Mouse (Mus musculus): ENCODE results near the gene Slc12a8. TPM values are rescaled to one million over a fixed set of nuclear protein-coding genes. Genes with fewer than 3 reads are reported as not detected.

Gene Slc12a8
- polyA plus RNA-seq, 1 experiment from 2014 or later = 0.32 TPM

GRCm38 (mm10) chr16:33545530-33545929 is 28.4 kb downstream of the Slc12a8 start:
- 78% methylated on average over 4 of the region's 4 CpGs for WGBS

GRCm38 (mm10) chr16:33553689-33554342 is 36.7 kb downstream of the Slc12a8 start:
- 71% methylated on average over 9 of the region's 9 CpGs for WGBS
- ATAC-seq (ENCODE audit: insufficient number of reproducible peaks, insufficient read depth, low FRiP score, low TSS enrichment, low read depth) = no peak
- H3K4me1 ChIP-seq = peaks cover 12% of the 10 kb centered on the region; the same call in 1 of the 2 replicates
- no peaks in the 10 kb centered on the region for H3K36me3 ChIP-seq
- H3K27me3 ChIP-seq = no peaks in the 10 kb centered on the region
- H3K27ac ChIP-seq = no peak overlapping the region
- H3K9ac ChIP-seq = no peak overlapping the region
- no peak overlapping the region for H3K4me2 ChIP-seq
- H3K9me3 ChIP-seq = no peaks in the 10 kb centered on the region
- no peak overlapping the region for H3K4me3 ChIP-seq

More at GRCm38 (mm10) chr16:33545530-33545929, 28.4 kb downstream of the Slc12a8 start:
- Histone ChIP-seq H3K27me3 (no peaks in the 10 kb centered on the region), H3K9ac (no peak overlapping the region), H3K4me1 (no peaks in the 10 kb centered on the region), H3K4me2 (no peak overlapping the region), H3K36me3 (no peaks in the 10 kb centered on the region), H3K4me3 (no peak overlapping the region), H3K27ac (no peak overlapping the region), H3K9me3 (no peaks in the 10 kb centered on the region)
- ATAC-seq (ENCODE audit: insufficient number of reproducible peaks, insufficient read depth, low FRiP score, low TSS enrichment, low read depth) = no peak

GRCm38 (mm10) chr16:33558121-33558520 is 41.0 kb downstream of the Slc12a8 start:
- Histone ChIP-seq H3K9me3 (no peaks in the 10 kb centered on the region), H3K9ac (no peak overlapping the region), H3K27me3 (no peaks in the 10 kb centered on the region), H3K27ac (no peak overlapping the region), H3K4me3 (no peak overlapping the region), H3K4me1 (peaks cover 25% of the 10 kb centered on the region; the same call in 1 of the 2 replicates), H3K4me2 (no peak overlapping the region), H3K36me3 (no peaks in the 10 kb centered on the region)
- ATAC-seq (ENCODE audit: insufficient number of reproducible peaks, insufficient read depth, low FRiP score, low TSS enrichment, low read depth) = no peak
- WGBS = 81% methylated on average over 12 of the region's 12 CpGs

GRCm38 (mm10) chr16:33560281-33560680 is 43.2 kb downstream of the Slc12a8 start:
- 7% methylated on average over 6 of the region's 6 CpGs for whole genome bisulfite sequencing

GRCm38 (mm10) chr16:33561308-33562009 is 44.3 kb downstream of the Slc12a8 start:
- H3K4me1 ChIP-seq = peaks cover 17% of the 10 kb centered on the region; the same call in 1 of the 2 replicates
- H3K4me2 ChIP-seq = no peak overlapping the region
- no peak for ATAC-seq (ENCODE audit: insufficient number of reproducible peaks, insufficient read depth, low FRiP score, low TSS enrichment, low read depth)
- H3K9me3 ChIP-seq = no peaks in the 10 kb centered on the region
- no peak overlapping the region for H3K4me3 ChIP-seq
- H3K27me3 ChIP-seq = no peaks in the 10 kb centered on the region
- H3K27ac ChIP-seq = no peak overlapping the region
- no peaks in the 10 kb centered on the region for H3K36me3 ChIP-seq
- no peak overlapping the region for H3K9ac ChIP-seq
- 86% methylated on average over 12 of the region's 12 CpGs for WGBS

More at GRCm38 (mm10) chr16:33560281-33560680, 43.2 kb downstream of the Slc12a8 start:
- no peaks in the 10 kb centered on the region for H3K27me3 ChIP-seq
- no peaks in the 10 kb centered on the region for H3K9me3 ChIP-seq
- H3K36me3 ChIP-seq = no peaks in the 10 kb centered on the region
- peak overlapping the region; percentile 16; the same call in 1 of the 2 replicates for H3K9ac ChIP-seq
- peaks cover 17% of the 10 kb centered on the region; the same call in 1 of the 2 replicates for H3K4me1 ChIP-seq
- no peak overlapping the region for H3K4me2 ChIP-seq
- no peak overlapping the region for H3K27ac ChIP-seq
- no peak overlapping the region for H3K4me3 ChIP-seq
- peak; percentile 54 for ATAC-seq (ENCODE audit: insufficient number of reproducible peaks, insufficient read depth, low FRiP score, low TSS enrichment, low read depth)

GRCm38 (mm10) chr16:33562874-33563537 is 45.9 kb downstream of the Slc12a8 start:
- H3K9me3 ChIP-seq = no peaks in the 10 kb centered on the region
- H3K4me3 ChIP-seq = no peak overlapping the region
- H3K36me3 ChIP-seq = no peaks in the 10 kb centered on the region
- no peaks in the 10 kb centered on the region for H3K27me3 ChIP-seq
- no peak overlapping the region for H3K4me2 ChIP-seq
- H3K4me1 ChIP-seq = peaks cover 17% of the 10 kb centered on the region; the same call in 1 of the 2 replicates
- ATAC-seq (ENCODE audit: insufficient number of reproducible peaks, insufficient read depth, low FRiP score, low TSS enrichment, low read depth) = no peak
- H3K9ac ChIP-seq = no peak overlapping the region
- H3K27ac ChIP-seq = peak overlapping the region; percentile 35
- 65% methylated on average over 12 of the region's 12 CpGs for WGBS

GRCm38 (mm10) chr16:33563538-33564013 is 46.4 kb downstream of the Slc12a8 start:
- Histone ChIP-seq H3K9me3 (no peaks in the 10 kb centered on the region), H3K9ac (no peak overlapping the region), H3K27ac (no peak overlapping the region), H3K4me1 (peaks cover 17% of the 10 kb centered on the region; the same call in 1 of the 2 replicates), H3K36me3 (no peaks in the 10 kb centered on the region), H3K27me3 (no peaks in the 10 kb centered on the region), H3K4me2 (no peak overlapping the region), H3K4me3 (no peak overlapping the region)
- ATAC-seq (ENCODE audit: insufficient number of reproducible peaks, insufficient read depth, low FRiP score, low TSS enrichment, low read depth) = no peak
- WGBS = 67% methylated on average over 5 of the region's 5 CpGs

GRCm38 (mm10) chr16:33566467-33566866 is 49.3 kb downstream of the Slc12a8 start:
- ATAC-seq (ENCODE audit: insufficient number of reproducible peaks, insufficient read depth, low FRiP score, low TSS enrichment, low read depth) = no peak
- H3K36me3 ChIP-seq = no peaks in the 10 kb centered on the region
- no peak overlapping the region for H3K9ac ChIP-seq
- H3K27ac ChIP-seq = no peak overlapping the region
- H3K27me3 ChIP-seq = no peaks in the 10 kb centered on the region
- 0 out of 2 replicates have a peak, but pooled peaks cover 7% of the 10 kb centered on the region for H3K4me1 ChIP-seq
- no peaks in the 10 kb centered on the region for H3K9me3 ChIP-seq
- WGBS = 89% methylated on average over 10 of the region's 10 CpGs
- H3K4me2 ChIP-seq = no peak overlapping the region
- no peak overlapping the region for H3K4me3 ChIP-seq

- Histone ChIP-seq H3K9me3 (no peaks in the 10 kb centered on the region), H3K27me3 (no peaks in the 10 kb centered on the region), H3K4me1 (0 out of 2 replicates have a peak, but pooled peaks cover 9% of the 10 kb centered on the region), H3K27ac (no peak overlapping the region), H3K9ac (no peak overlapping the region), H3K4me3 (no peak overlapping the region), H3K36me3 (no peaks in the 10 kb centered on the region), H3K4me2 (no peak overlapping the region)
- WGBS = 70% methylated on average over 4 of the region's 4 CpGs
- ATAC-seq (ENCODE audit: insufficient number of reproducible peaks, insufficient read depth, low FRiP score, low TSS enrichment, low read depth) = no peak
Measured at GRCm38 (mm10) chr16:33567736-33568135, 50.6 kb downstream of the Slc12a8 start.

- 0 out of 2 replicates have a peak, but pooled peaks cover 3% of the 10 kb centered on the region for H3K4me1 ChIP-seq
- no peak overlapping the region for H3K27ac ChIP-seq
- H3K36me3 ChIP-seq = no peaks in the 10 kb centered on the region
- ATAC-seq (ENCODE audit: insufficient number of reproducible peaks, insufficient read depth, low FRiP score, low TSS enrichment, low read depth) = no peak
- no peak overlapping the region for H3K4me3 ChIP-seq
- H3K4me2 ChIP-seq = no peak overlapping the region
- no peaks in the 10 kb centered on the region for H3K27me3 ChIP-seq
- no peaks in the 10 kb centered on the region for H3K9me3 ChIP-seq
- no peak overlapping the region for H3K9ac ChIP-seq
- 77% methylated on average over 11 of the region's 12 CpGs for WGBS
Measured at GRCm38 (mm10) chr16:33568269-33569016, 51.3 kb downstream of the Slc12a8 start.

GRCm38 (mm10) chr16:33572646-33573045 is 55.5 kb downstream of the Slc12a8 start:
- WGBS = 78% methylated on average over 6 of the region's 6 CpGs
- Histone ChIP-seq H3K4me3 (no peak overlapping the region), H3K9me3 (no peaks in the 10 kb centered on the region), H3K27ac (no peak overlapping the region), H3K4me1 (peaks cover 4% of the 10 kb centered on the region; the same call in 1 of the 2 replicates), H3K4me2 (no peak overlapping the region), H3K36me3 (no peaks in the 10 kb centered on the region), H3K27me3 (no peaks in the 10 kb centered on the region), H3K9ac (no peak overlapping the region)
- ATAC-seq (ENCODE audit: insufficient number of reproducible peaks, insufficient read depth, low FRiP score, low TSS enrichment, low read depth) = no peak

Measured in embryonic facial prominence, embryonic 13.5 days (tissue).